16 mouse cellular contexts compared by ENCODE assay signal in the genomic region with DNA sequence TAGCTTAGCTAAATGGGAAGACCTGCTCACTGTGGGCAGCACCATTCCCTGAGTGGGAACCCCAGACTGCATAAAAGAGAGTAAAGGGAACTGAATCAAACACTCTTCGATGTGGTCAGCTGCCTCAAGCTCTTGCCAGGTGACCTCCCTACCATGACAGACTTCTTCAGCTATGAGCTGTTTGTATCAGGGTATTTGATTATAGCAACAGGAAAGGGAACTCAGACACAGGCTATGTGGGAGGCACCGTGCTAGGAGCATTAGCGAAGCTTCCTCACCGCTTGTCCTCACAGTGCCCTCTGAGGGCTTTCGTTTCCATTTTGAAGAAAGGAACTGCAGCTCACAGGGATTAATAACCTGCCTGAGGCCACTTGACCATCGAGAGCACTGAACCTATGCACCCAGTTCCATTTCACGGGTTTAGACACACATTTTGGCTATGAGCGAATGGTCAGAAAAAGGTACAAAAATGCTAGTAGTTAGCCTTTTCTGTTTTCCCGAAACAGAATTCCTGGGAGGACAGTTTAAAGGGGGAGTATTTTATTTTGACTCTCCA. TPM values are rescaled to one million over a fixed set of nuclear protein-coding genes. Genes with fewer than 3 reads are reported as not detected.
DNase-seq lines count a peak whose midpoint lies in the region; ATAC-seq and TF ChIP-seq lines count a peak whose summit lies in the region.
"Had no signal": no experiment of that assay in that cellular context is flagged by ENCODE, and none has a peak within 500 bp of the region (broad histone marks: within the 10 kb centered on the region; RNA-seq: fewer than 3 reads in every experiment).

No protein-coding gene starts in this region.

- WGBS in lung, adult 2 months: 64% methylated on average over 9 of the region's 9 CpGs

- H3K4me3 ChIP-seq in lung, adult 2 months (replicated peaks; ENCODE audit: extremely low read depth, low read depth, low read length): no peak overlapping the region
- H3K4me3 ChIP-seq: embryonic facial prominence, embryonic 10.5 days; limb, embryonic 15.5 days; lung, embryonic 15.5 days; neural tube, embryonic 13.5 days had no signal

- no peak for TF ChIP-seq POLR2A in lung, adult 2 months (IDR thresholded peaks at IDR 0.05; ENCODE audit: borderline replicate concordance, extremely low read depth, low read depth, low read length)

- no peaks in the 10 kb centered on the region for H3K4me1 ChIP-seq in lung, adult 2 months (ENCODE audit: control insufficient read depth, insufficient read depth, low read length)
- H3K4me1 ChIP-seq: embryonic facial prominence, embryonic 10.5 days; limb, embryonic 15.5 days; lung, embryonic 15.5 days; neural tube, embryonic 13.5 days had no signal

- H3K27me3 ChIP-seq in splenic B cell, adult 2 months (ENCODE audit: control insufficient read depth, insufficient read depth, low read length, poor library complexity, severe bottlenecking): no peaks in the 10 kb centered on the region
- H3K27me3 ChIP-seq: limb, embryonic 15.5 days; lung, embryonic 15.5 days; neural tube, embryonic 13.5 days had no signal

- peak; percentile 12 to 14 for DNase-seq in heart, postnatal 10 days
- DNase-seq in heart, adult 18-20 months: no peak
- peak; percentile 9 to 17 for DNase-seq in lung, adult 18-20 months
- no peak for DNase-seq in lung, adult 2 months
- DNase-seq in splenic B cell, adult 2 months (ENCODE audit: low read depth, low spot score): peak; percentile 27
- no peak for DNase-seq in left cerebral cortex, postnatal 10 days (ENCODE audit: extremely low spot score in 1 of 2, low spot score in 2 of 2)
- DNase-seq: cerebellum, adult 11-12 months; cerebellum, postnatal 36 days; gastrocnemius, postnatal 14 days; right cerebral cortex, postnatal 14 days had no signal

- no peak for TF ChIP-seq CTCF in lung, adult 2 months (IDR thresholded peaks at IDR 0.05; ENCODE audit: insufficient read depth, low read length)

- intact Hi-C loops in heart, postnatal 10 days (cut with DNase I): no loop called here
- intact Hi-C loops in left cerebral cortex, postnatal 10 days (cut with DNase I): no loop called here

- ATAC-seq in common myeloid progenitor, adult 5-6 weeks (replicated peaks; ENCODE audit: low read depth, poor library complexity, severe bottlenecking): peak; percentile 58; the same call in 1 of the 2 replicates

- H3K36me3 ChIP-seq in splenic B cell, adult 2 months (ENCODE audit: control insufficient read depth, insufficient read depth, low read length, poor library complexity, severe bottlenecking): no peaks in the 10 kb centered on the region
- H3K36me3 ChIP-seq: embryonic facial prominence, embryonic 10.5 days; G1E had no signal

RNA-seq across cellular contexts. Expression of a gene that starts 55.8 kb away (rescaled TPM):
- total RNA-seq in heart, postnatal 10 days (2021): 10 to 100 TPM; 60.3 to 61.0 TPM
- 10 to 100 TPM; 42.2 to 42.9 TPM for total RNA-seq in heart, adult 18-20 months (2021)
- polyA plus RNA-seq in lung, adult 2 months (2012; rRNA removed): 81.3 and 81.6 TPM in 2 replicates
- 9.6 and 13.9 TPM in 2 replicates for total RNA-seq in common myeloid progenitor, adult 5-6 weeks (2017)
- total RNA-seq in left cerebral cortex, postnatal 10 days (2021): 10 to 100 TPM; 30.0 to 33.5 TPM

Comparison
In these comparisons a context has a peak if more than half of its experiments do, and no peak if none do; other contexts are left out.
1. DNase-seq: peak in heart, postnatal 10 days (2 of 2), lung, adult 18-20 months (2 of 2) and splenic B cell, adult 2 months (single experiment); none in heart, adult 18-20 months (0 of 2), lung, adult 2 months (single experiment) and left cerebral cortex, postnatal 10 days (0 of 2).